Mouse (Mus musculus): ENCODE measurements at regions not wholly inside any gene's neighbourhood (a gene's known extent, or its start where the extent isn't known, plus 50 kb on each side); places are given as distances from the start of the nearest gene placed in this dataset.

GRCm38 (mm10) chr3:144041788-144042187 lies 163.2 kb downstream of the Lmo4 start:
- no peaks in the 10 kb centered on the region for H3K27me3 ChIP-seq (ENCODE audit: control insufficient read depth, insufficient read depth, low read length)
- ATAC-seq (ENCODE audit: insufficient read depth, low read depth): no peak

GRCm38 (mm10) chr3:144039498-144039897 lies 165.5 kb downstream of the Lmo4 start:
- H3K9me3 ChIP-seq (replicated peaks; ENCODE audit: control insufficient read depth, low read length): no peaks in the 10 kb centered on the region
- no peak overlapping the region for H3K27ac ChIP-seq (ENCODE audit: low read depth)
- no peak for ATAC-seq (ENCODE audit: insufficient read depth, low read depth)
- H3K27me3 ChIP-seq (ENCODE audit: control insufficient read depth, insufficient read depth, low read length): no peaks in the 10 kb centered on the region
- no peaks in the 10 kb centered on the region for H3K4me1 ChIP-seq (ENCODE audit: control insufficient read depth, insufficient read depth)
- no peak for DNase-seq (ENCODE audit: low spot score)
- H3K9ac ChIP-seq (replicated peaks; ENCODE audit: low read depth, low read length): no peak overlapping the region
- H3K36me3 ChIP-seq (replicated peaks; ENCODE audit: control insufficient read depth, insufficient read depth, low read length): no peaks in the 10 kb centered on the region
- 83% methylated on average over 3 of the region's 3 CpGs for WGBS
- no peak overlapping the region for H3K4me2 ChIP-seq (ENCODE audit: low read depth, low read length)
- no peak for TF ChIP-seq CTCF (IDR thresholded peaks at IDR 0.05; ENCODE audit: low read depth)
- no peak for TF ChIP-seq EP300 (IDR thresholded peaks at IDR 0.05; ENCODE audit: low read depth)
- no peak overlapping the region for H3K4me3 ChIP-seq (ENCODE audit: low read depth, low read length)

More at GRCm38 (mm10) chr3:144041788-144042187, 163.2 kb downstream of the Lmo4 start:
- Histone ChIP-seq H3K4me2 (ENCODE audit: low read depth, low read length) (no peak overlapping the region), H3K27ac (ENCODE audit: low read depth) (no peak overlapping the region), H3K9me3 (replicated peaks; ENCODE audit: control insufficient read depth, low read length) (no peaks in the 10 kb centered on the region), H3K4me3 (ENCODE audit: low read depth, low read length) (no peak overlapping the region), H3K9ac (replicated peaks; ENCODE audit: low read depth, low read length) (no peak overlapping the region), H3K4me1 (ENCODE audit: control insufficient read depth, insufficient read depth) (no peaks in the 10 kb centered on the region), H3K36me3 (replicated peaks; ENCODE audit: control insufficient read depth, insufficient read depth, low read length) (no peaks in the 10 kb centered on the region)
- TF ChIP-seq CTCF (IDR thresholded peaks at IDR 0.05; ENCODE audit: low read depth) (no peak), EP300 (IDR thresholded peaks at IDR 0.05; ENCODE audit: low read depth) (no peak)
- DNase-seq (ENCODE audit: low spot score): no peak
- 72% methylated on average over 5 of the region's 5 CpGs for whole genome bisulfite sequencing

- ATAC-seq (ENCODE audit: insufficient read depth, low read depth) (no peak), DNase-seq (ENCODE audit: low spot score) (no peak)
- no peaks in the 10 kb centered on the region for H3K27me3 ChIP-seq (ENCODE audit: control insufficient read depth, insufficient read depth, low read length)
- no peak overlapping the region for H3K4me3 ChIP-seq (ENCODE audit: low read depth, low read length)
- H3K9ac ChIP-seq (replicated peaks; ENCODE audit: low read depth, low read length): no peak overlapping the region
- H3K27ac ChIP-seq (ENCODE audit: low read depth): peak overlapping the region; percentile 53; the same call in 1 of the 2 replicates
- TF ChIP-seq EP300 (IDR thresholded peaks at IDR 0.05; ENCODE audit: low read depth) (no peak), CTCF (IDR thresholded peaks at IDR 0.05; ENCODE audit: low read depth) (no peak)
- no peaks in the 10 kb centered on the region for H3K36me3 ChIP-seq (replicated peaks; ENCODE audit: control insufficient read depth, insufficient read depth, low read length)
- no peak overlapping the region for H3K4me2 ChIP-seq (ENCODE audit: low read depth, low read length)
- H3K4me1 ChIP-seq (ENCODE audit: control insufficient read depth, insufficient read depth): no peaks in the 10 kb centered on the region
- H3K9me3 ChIP-seq (replicated peaks; ENCODE audit: control insufficient read depth, low read length): no peaks in the 10 kb centered on the region
- 89% methylated on average over 1 of the region's 1 CpGs for WGBS
Observed at GRCm38 (mm10) chr3:144029611-144030010, 175.4 kb downstream of the Lmo4 start.

GRCm38 (mm10) chr3:144029121-144029520 lies 175.9 kb downstream of the Lmo4 start:
- H3K4me2 ChIP-seq (ENCODE audit: low read depth, low read length): no peak overlapping the region
- no peak overlapping the region for H3K9ac ChIP-seq (replicated peaks; ENCODE audit: low read depth, low read length)
- H3K27me3 ChIP-seq (ENCODE audit: control insufficient read depth, insufficient read depth, low read length): no peaks in the 10 kb centered on the region
- WGBS: 47% methylated on average over 3 of the region's 3 CpGs
- no peak for TF ChIP-seq EP300 (IDR thresholded peaks at IDR 0.05; ENCODE audit: low read depth)
- no peak for TF ChIP-seq CTCF (IDR thresholded peaks at IDR 0.05; ENCODE audit: low read depth)
- no peaks in the 10 kb centered on the region for H3K9me3 ChIP-seq (replicated peaks; ENCODE audit: control insufficient read depth, low read length)
- no peak for DNase-seq (ENCODE audit: low spot score)
- H3K4me3 ChIP-seq (ENCODE audit: low read depth, low read length): no peak overlapping the region
- no peaks in the 10 kb centered on the region for H3K36me3 ChIP-seq (replicated peaks; ENCODE audit: control insufficient read depth, insufficient read depth, low read length)
- peak; percentile 53; the same call in 1 of the 2 replicates for ATAC-seq (ENCODE audit: insufficient read depth, low read depth)
- H3K27ac ChIP-seq (ENCODE audit: low read depth): peak overlapping the region; percentile 53; the same call in 1 of the 2 replicates
- no peaks in the 10 kb centered on the region for H3K4me1 ChIP-seq (ENCODE audit: control insufficient read depth, insufficient read depth)

GRCm38 (mm10) chr3:144027134-144027980 lies 177.7 kb downstream of the Lmo4 start:
- no peak overlapping the region for H3K27ac ChIP-seq (ENCODE audit: low read depth)
- H3K4me1 ChIP-seq (ENCODE audit: control insufficient read depth, insufficient read depth): no peaks in the 10 kb centered on the region
- TF ChIP-seq EP300 (IDR thresholded peaks at IDR 0.05; ENCODE audit: low read depth): no peak
- TF ChIP-seq CTCF (IDR thresholded peaks at IDR 0.05; ENCODE audit: low read depth): no peak
- no peaks in the 10 kb centered on the region for H3K9me3 ChIP-seq (replicated peaks; ENCODE audit: control insufficient read depth, low read length)
- H3K4me2 ChIP-seq (ENCODE audit: low read depth, low read length): no peak overlapping the region
- no peak for DNase-seq (ENCODE audit: low spot score)
- H3K4me3 ChIP-seq (ENCODE audit: low read depth, low read length): no peak overlapping the region
- WGBS: 83% methylated on average over 6 of the region's 6 CpGs
- no peaks in the 10 kb centered on the region for H3K36me3 ChIP-seq (replicated peaks; ENCODE audit: control insufficient read depth, insufficient read depth, low read length)
- no peak overlapping the region for H3K9ac ChIP-seq (replicated peaks; ENCODE audit: low read depth, low read length)
- no peak for ATAC-seq (ENCODE audit: insufficient read depth, low read depth)
- no peaks in the 10 kb centered on the region for H3K27me3 ChIP-seq (ENCODE audit: control insufficient read depth, insufficient read depth, low read length)

Measured in heart, postnatal 0 days (tissue).